Mouse (Mus musculus): ENCODE measurements around the gene Dph1. TPM values are rescaled to one million over a fixed set of nuclear protein-coding genes. Genes with fewer than 3 reads are reported as not detected.
"Not testable (repeated sequence)": the region's sequence is repeated elsewhere in the genome, so short reads cannot be mapped to it uniquely, and the experiment has no call there.

Gene Dph1
- polyA plus RNA-seq, 1 experiment from 2014 or later = 21.1 TPM

DNA sequence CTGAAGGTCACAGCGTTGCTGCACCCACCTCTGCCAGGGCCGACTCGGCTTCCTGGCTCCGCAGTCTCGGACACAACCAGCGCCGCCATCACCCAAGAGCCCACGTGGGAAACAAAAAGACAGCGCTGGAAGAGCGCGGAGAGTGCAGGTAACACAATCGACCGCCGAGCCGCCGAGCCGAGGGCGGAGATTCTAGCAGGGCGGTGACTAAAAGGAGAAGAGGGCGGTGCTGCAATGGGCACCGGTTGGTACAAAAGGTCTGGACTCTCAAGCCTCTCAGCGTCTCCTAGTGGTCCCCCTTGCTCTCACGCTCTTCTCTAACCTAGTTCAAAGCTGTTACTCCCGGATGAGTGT lies 693 bp downstream of the Dph1 start:
- ATAC-seq (ENCODE audit: insufficient read depth, low FRiP score, low TSS enrichment) (peak; percentile 62; the same call in 1 of the 2 replicates), DNase-seq (ENCODE audit: low spot score) (peak; percentile 89)
- H3K4me2 ChIP-seq (ENCODE audit: low read depth) = peak overlapping the region; percentile 79
- no peaks in the 10 kb centered on the region for H3K36me3 ChIP-seq (ENCODE audit: control insufficient read depth, insufficient read depth, low read length)
- 0% methylated on average over 24 of the region's 24 CpGs for WGBS
- peak overlapping the region; percentile 58 for H3K9ac ChIP-seq (ENCODE audit: low read length)
- peaks cover 38% of the 10 kb centered on the region for H3K27me3 ChIP-seq (ENCODE audit: control insufficient read depth, insufficient read depth, low read length)
- H3K4me1 ChIP-seq (ENCODE audit: control insufficient read depth, insufficient read depth, low read length) = peaks cover 25% of the 10 kb centered on the region
- H3K4me3 ChIP-seq (ENCODE audit: low read depth, low read length) = peak overlapping the region; percentile 74
- no peaks in the 10 kb centered on the region for H3K9me3 ChIP-seq (ENCODE audit: control insufficient read depth, low read length)
- no peak overlapping the region for H3K27ac ChIP-seq (ENCODE audit: low read depth, low read length)

DNA sequence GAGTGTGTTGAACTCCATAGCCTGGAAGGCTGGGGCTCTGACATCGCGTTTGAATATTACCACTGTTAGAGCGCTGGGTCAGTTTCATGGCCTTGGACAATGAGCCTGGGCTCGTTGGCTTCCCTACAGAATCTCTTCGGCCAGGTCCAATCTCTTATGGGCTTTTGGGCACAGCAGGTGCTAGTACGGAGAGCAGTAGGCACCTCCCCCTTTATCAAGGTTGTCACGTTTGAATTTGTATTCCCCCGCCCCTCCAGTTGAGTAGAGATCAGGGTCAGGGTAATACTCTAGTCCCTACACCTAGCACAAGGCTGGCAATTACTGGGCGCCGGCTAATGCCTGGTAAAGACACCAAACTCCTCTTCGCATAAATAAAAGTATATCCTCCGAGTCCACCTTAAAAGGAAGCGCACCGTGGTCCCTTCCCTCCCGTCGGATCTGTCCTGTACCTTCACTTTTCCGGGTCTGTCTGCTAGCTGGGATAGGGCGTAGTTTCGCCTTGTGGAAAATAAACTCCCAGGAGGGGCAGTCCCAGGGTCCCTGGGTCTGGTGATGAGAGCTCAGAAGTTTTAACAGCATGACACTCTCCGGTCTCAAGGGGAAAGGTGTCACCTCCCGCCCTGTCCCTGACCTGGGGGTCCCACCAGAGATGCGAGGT lies 1.2 kb downstream of the Dph1 start:
- ATAC-seq (ENCODE audit: insufficient read depth, low FRiP score, low TSS enrichment) (0 out of 2 replicates have a peak, but pooled peaks have one; percentile 49), DNase-seq (ENCODE audit: low spot score) (no peak)
- Histone ChIP-seq H3K36me3 (ENCODE audit: control insufficient read depth, insufficient read depth, low read length) (no peaks in the 10 kb centered on the region), H3K9ac (ENCODE audit: low read length) (peak overlapping the region; percentile 58), H3K27ac (ENCODE audit: low read depth, low read length) (no peak overlapping the region), H3K4me3 (ENCODE audit: low read depth, low read length) (peak overlapping the region; percentile 74), H3K4me1 (ENCODE audit: control insufficient read depth, insufficient read depth, low read length) (peaks cover 20% of the 10 kb centered on the region), H3K27me3 (ENCODE audit: control insufficient read depth, insufficient read depth, low read length) (peaks cover 33% of the 10 kb centered on the region), H3K9me3 (ENCODE audit: control insufficient read depth, low read length) (no peaks in the 10 kb centered on the region), H3K4me2 (ENCODE audit: low read depth) (peak overlapping the region; percentile 79)
- under 1% methylated on average over 22 of the region's 22 CpGs for WGBS

GRCm38 (mm10) chr11:75184986-75185385 lies 6.1 kb downstream of the Dph1 start:
- DNase-seq (ENCODE audit: low spot score) = no peak
- Histone ChIP-seq H3K36me3 (ENCODE audit: control insufficient read depth, insufficient read depth, low read length) (no peaks in the 10 kb centered on the region; the same call in none of the 2 replicates), H3K4me1 (ENCODE audit: control insufficient read depth, insufficient read depth, low read length) (peaks cover 4% of the 10 kb centered on the region; the same call in 1 of the 2 replicates), H3K4me2 (ENCODE audit: low read depth) (no peak overlapping the region), H3K9me3 (ENCODE audit: control insufficient read depth, low read length) (no peaks in the 10 kb centered on the region), H3K27me3 (ENCODE audit: control insufficient read depth, insufficient read depth, low read length) (no peaks in the 10 kb centered on the region), H3K9ac (ENCODE audit: low read length) (no peak overlapping the region), H3K27ac (ENCODE audit: low read depth, low read length) (no peak overlapping the region), H3K4me3 (ENCODE audit: low read depth, low read length) (no peak overlapping the region)
- no peak for ATAC-seq (ENCODE audit: insufficient read depth, low FRiP score, low TSS enrichment)
- WGBS = 58% methylated on average over 2 of the region's 2 CpGs

- H3K4me1 ChIP-seq (ENCODE audit: control insufficient read depth, insufficient read depth, low read length) = peaks cover 1% of the 10 kb centered on the region; the same call in 1 of the 2 replicates
- H3K9ac ChIP-seq (ENCODE audit: low read length) = no peak overlapping the region
- no peaks in the 10 kb centered on the region for H3K27me3 ChIP-seq (ENCODE audit: control insufficient read depth, insufficient read depth, low read length)
- H3K4me2 ChIP-seq (ENCODE audit: low read depth) = no peak overlapping the region
- no peak overlapping the region for H3K4me3 ChIP-seq (ENCODE audit: low read depth, low read length)
- 89% methylated on average over 5 of the region's 5 CpGs for WGBS
- no peaks in the 10 kb centered on the region; the same call in none of the 2 replicates for H3K36me3 ChIP-seq (ENCODE audit: control insufficient read depth, insufficient read depth, low read length)
- ATAC-seq (ENCODE audit: insufficient read depth, low FRiP score, low TSS enrichment) (no peak), DNase-seq (ENCODE audit: low spot score) (no peak)
- no peaks in the 10 kb centered on the region for H3K9me3 ChIP-seq (ENCODE audit: control insufficient read depth, low read length)
- no peak overlapping the region for H3K27ac ChIP-seq (ENCODE audit: low read depth, low read length)
These were observed 6.5 kb downstream of the Dph1 start for GRCm38 (mm10) chr11:75184573-75184972.

DNA sequence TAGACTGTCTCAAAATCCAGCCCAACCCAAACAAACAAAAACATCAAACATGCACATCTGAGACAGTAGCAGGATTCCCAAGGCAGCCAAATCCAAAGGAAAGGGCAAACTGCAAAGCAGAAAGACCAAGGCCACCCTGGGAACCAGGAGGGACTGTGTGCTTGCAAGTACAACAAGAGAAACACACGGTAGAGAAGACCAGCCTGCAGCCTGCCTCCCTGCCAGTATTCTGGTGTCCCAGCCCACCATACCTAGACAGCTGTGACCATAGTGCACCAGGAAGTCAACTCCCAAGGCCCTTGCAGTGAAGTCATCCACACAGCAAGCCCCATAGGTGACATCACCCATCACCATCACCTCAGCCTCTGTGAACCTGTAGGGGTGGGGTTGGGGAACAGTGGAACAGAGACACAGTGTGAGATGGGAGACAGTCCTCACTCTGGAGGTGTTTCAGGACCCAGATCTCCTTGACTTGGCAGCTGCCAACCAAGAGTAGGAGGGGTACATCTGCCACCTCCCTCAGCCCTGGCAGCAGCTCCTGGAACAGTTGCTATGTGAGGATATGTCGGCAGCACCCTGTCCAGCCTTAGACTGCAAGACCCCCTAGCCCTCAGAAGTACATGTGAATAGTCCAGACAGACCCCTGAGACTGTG lies 7.0 kb downstream of the Dph1 start:
- H3K27ac ChIP-seq (ENCODE audit: low read depth, low read length) = no peak overlapping the region
- H3K9ac ChIP-seq (ENCODE audit: low read length) = no peak overlapping the region
- ATAC-seq (ENCODE audit: insufficient read depth, low FRiP score, low TSS enrichment) (no peak), DNase-seq (ENCODE audit: low spot score) (no peak)
- no peak overlapping the region for H3K4me2 ChIP-seq (ENCODE audit: low read depth)
- H3K4me3 ChIP-seq (ENCODE audit: low read depth, low read length) = no peak overlapping the region
- no peaks in the 10 kb centered on the region for H3K9me3 ChIP-seq (ENCODE audit: control insufficient read depth, low read length)
- no peaks in the 10 kb centered on the region for H3K4me1 ChIP-seq (ENCODE audit: control insufficient read depth, insufficient read depth, low read length)
- H3K36me3 ChIP-seq (ENCODE audit: control insufficient read depth, insufficient read depth, low read length) = no peaks in the 10 kb centered on the region; the same call in none of the 2 replicates
- 80% methylated on average over 2 of the region's 2 CpGs for WGBS
- no peaks in the 10 kb centered on the region for H3K27me3 ChIP-seq (ENCODE audit: control insufficient read depth, insufficient read depth, low read length)

- peak within 1 kb of the TSS; percentile 79 for H3K9ac ChIP-seq (ENCODE audit: low read length)
- no peaks in the 10 kb centered on the region; the same call in none of the 2 replicates for H3K36me3 ChIP-seq (ENCODE audit: control insufficient read depth, insufficient read depth, low read length)
- WGBS = under 1% methylated on average over 29 of the region's 33 CpGs
- DNase-seq (ENCODE audit: low spot score) (peak; percentile 91), ATAC-seq (ENCODE audit: insufficient read depth, low FRiP score, low TSS enrichment) (peak; percentile 93)
- H3K27me3 ChIP-seq (ENCODE audit: control insufficient read depth, insufficient read depth, low read length) = no peaks in the 10 kb centered on the region
- no peaks in the 10 kb centered on the region for H3K9me3 ChIP-seq (ENCODE audit: control insufficient read depth, low read length)
- H3K27ac ChIP-seq (ENCODE audit: low read depth, low read length) = peak within 1 kb of the TSS; percentile 79
- peak within 1 kb of the TSS; percentile 97 for H3K4me2 ChIP-seq (ENCODE audit: low read depth)
- H3K4me3 ChIP-seq (ENCODE audit: low read depth, low read length) = peak within 1 kb of the TSS; percentile 85
- peaks cover 10% of the 10 kb centered on the region for H3K4me1 ChIP-seq (ENCODE audit: control insufficient read depth, insufficient read depth, low read length)
These were observed 12.3 kb downstream of the Dph1 start, which contains the start of gene Ovca2 for GRCm38 (mm10) chr11:75178672-75179208. Gene Ovca2, minus strand, starts transcription at chr11:75178835.

DNA sequence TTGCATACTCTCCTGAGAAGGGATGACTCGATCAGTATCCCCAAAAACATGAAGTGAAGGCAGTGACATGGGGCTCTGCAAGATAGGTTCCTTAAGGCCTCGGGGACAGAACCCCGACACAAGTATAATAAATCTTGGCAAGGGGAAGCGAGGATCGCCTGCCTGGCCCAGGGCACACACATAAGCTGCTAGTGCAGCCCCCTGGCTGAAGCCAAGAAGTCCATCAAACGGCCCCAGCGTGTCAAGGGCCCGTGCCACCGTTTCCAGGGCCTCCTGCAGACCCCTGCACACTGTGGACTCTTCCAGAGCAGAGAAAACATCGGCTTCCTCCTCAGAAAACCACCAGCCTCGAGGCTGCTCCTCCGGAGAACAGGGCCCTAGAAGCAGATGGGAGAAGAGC lies 13.0 kb downstream of the Dph1 start:
- H3K9ac ChIP-seq (ENCODE audit: low read length) = peak overlapping the region; percentile 79
- H3K9me3 ChIP-seq (ENCODE audit: control insufficient read depth, low read length) = no peaks in the 10 kb centered on the region
- peaks cover 2% of the 10 kb centered on the region for H3K27me3 ChIP-seq (ENCODE audit: control insufficient read depth, insufficient read depth, low read length)
- no peak for ATAC-seq (ENCODE audit: insufficient read depth, low FRiP score, low TSS enrichment)
- no peak for DNase-seq (ENCODE audit: low spot score)
- no peak overlapping the region for H3K27ac ChIP-seq (ENCODE audit: low read depth, low read length)
- H3K4me2 ChIP-seq (ENCODE audit: low read depth) = peak overlapping the region; percentile 97
- 53% methylated on average over 12 of the region's 12 CpGs for WGBS
- peak overlapping the region; percentile 85 for H3K4me3 ChIP-seq (ENCODE audit: low read depth, low read length)
- H3K36me3 ChIP-seq (ENCODE audit: control insufficient read depth, insufficient read depth, low read length) = no peaks in the 10 kb centered on the region; the same call in none of the 2 replicates
- peaks cover 12% of the 10 kb centered on the region for H3K4me1 ChIP-seq (ENCODE audit: control insufficient read depth, insufficient read depth, low read length)

DNA sequence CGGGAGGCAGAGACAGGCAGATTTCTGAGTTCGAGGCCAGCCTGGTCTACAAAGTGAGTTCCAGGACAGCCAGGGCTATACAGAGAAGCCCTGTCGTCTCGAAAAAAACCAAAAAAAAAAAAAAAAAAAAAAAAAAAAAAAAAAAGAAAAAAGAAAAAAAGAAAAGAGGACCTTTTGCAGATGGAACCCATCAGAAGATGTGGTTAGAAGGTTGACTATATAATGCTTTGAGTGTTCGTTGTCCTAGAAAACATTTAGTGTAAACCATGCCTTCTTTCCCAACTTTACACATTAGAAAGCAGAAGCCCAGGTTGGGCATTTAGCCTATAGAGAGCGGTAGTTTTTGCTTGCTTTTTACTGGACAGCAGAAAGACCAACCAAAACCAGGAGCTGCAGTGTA lies 16.5 kb downstream of the Dph1 start:
- H3K27ac ChIP-seq (ENCODE audit: low read depth, low read length); ATAC-seq (ENCODE audit: insufficient read depth, low FRiP score, low TSS enrichment); DNase-seq (ENCODE audit: low spot score); H3K4me3 ChIP-seq (ENCODE audit: low read depth, low read length); H3K9me3 ChIP-seq (ENCODE audit: control insufficient read depth, low read length); H3K36me3 ChIP-seq (ENCODE audit: control insufficient read depth, insufficient read depth, low read length); H3K4me2 ChIP-seq (ENCODE audit: low read depth); H3K9ac ChIP-seq (ENCODE audit: low read length): not testable (repeated sequence)
- peaks cover 37% of the 10 kb centered on the region for H3K27me3 ChIP-seq (ENCODE audit: control insufficient read depth, insufficient read depth, low read length)
- WGBS = 75% methylated on average over 6 of the region's 6 CpGs
- H3K4me1 ChIP-seq (ENCODE audit: control insufficient read depth, insufficient read depth, low read length) = peaks cover 27% of the 10 kb centered on the region

Data from neural tube, embryonic 11.5 days (tissue).